Mouse (Mus musculus): ENCODE data around the gene Gpr155. TPM values are rescaled to one million over a fixed set of nuclear protein-coding genes. Genes with fewer than 3 reads are reported as not detected.

The Gpr155 gene
- 23.2 TPM for polyA plus RNA-seq (2014; fragmentation: Illumina TruSeq; extraction: RNeasy Lipid Tissue Mini Kit (QIAGEN cat#74804); ENCODE audit: low read depth, low replicate concordance)

DNA sequence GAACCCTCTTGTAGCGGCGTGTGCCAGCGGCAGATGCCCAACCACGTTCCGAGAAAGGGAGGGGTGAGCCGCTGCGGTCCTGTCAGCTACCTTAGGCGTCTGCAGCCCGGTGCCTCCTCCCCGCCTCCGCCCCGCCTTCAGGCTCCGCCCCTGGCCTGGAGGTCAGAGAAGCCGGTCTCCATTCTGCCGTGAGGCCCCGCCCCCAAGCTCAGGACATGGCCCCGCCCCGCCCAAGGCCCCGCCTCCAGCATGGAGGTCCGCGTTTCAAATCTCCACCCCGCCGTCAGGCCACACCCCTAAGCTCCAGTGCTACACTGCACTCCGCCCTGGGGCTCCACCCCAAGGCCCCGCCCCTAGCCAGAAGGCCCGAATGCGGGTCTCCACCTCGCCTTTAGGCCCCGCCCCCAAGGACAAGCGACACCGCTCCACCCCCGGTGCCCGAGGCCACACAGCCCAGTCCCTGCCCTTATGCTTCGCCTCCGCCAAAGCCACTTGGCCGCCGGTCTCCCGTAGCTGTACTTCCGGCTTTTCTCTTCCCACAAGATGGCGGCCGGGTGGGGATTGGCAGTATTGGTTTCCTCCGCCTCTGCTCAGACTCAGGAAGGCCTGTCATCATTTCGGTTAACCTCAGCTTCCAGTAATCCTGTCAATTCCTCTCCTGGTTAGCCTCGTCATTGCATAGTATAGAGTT lies at the start of gene Gpr155:
Gpr155 (minus strand) TSS at position 217 of the 691 bp plus-strand sequence.

DNA sequence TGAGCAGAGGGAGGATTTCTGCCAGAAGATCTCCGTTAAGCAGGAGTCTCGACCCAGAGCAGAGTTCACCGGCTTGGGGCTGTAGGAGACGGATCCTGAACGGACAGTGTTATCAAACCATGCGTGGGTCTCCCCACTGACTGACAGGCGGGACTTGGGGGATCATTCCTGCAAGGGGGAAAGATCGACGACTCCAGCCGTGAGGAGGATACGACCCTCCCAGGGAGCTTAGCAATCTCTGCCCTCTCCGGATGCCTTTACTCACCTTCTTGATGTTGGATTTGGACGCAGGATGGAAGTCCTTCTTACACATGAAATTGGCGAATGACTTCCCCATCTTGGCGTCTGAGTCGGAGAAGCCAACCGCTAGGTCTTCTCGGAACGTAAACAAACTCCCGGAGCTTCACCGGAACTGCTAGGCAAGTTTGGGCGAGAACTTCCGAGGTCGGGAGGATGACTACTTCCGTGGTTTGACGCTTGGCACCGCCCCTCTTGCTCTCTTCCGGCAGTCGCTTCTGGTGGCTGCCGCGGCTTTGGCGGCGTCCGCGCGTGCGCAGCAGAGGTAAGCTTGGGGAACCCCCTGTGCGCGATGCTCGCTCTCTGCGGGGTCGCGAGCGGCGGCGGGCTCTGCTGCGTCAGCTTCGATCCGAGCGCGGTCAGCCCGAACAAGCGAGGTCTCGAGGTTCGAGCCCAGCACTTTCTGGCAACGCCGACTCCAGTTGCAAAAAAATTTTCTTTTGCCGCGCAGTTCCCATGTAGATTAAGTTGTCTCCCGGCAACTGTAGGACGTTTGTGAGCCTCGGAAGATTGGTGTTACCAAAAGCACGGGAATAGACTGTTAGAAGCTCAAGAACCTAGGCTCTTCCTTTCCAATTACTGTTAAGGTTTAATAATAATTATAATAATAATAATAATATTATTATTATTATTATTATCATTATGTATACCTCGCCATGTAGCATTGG lies 73.9 kb downstream of the Gpr155 start, which contains the start of the genes Scrn3 and Cir1:
Scrn3 (plus strand) TSS at position 450 of the 965 bp plus-strand sequence.
Cir1 (minus strand) TSS at position 550 of the 965 bp plus-strand sequence.

Other genes with a start within 250 kb of the Gpr155 start
- 85.8 TPM for gene Ola1, start 167.6 kb downstream of the Gpr155 start, polyA plus RNA-seq (2014; fragmentation: Illumina TruSeq; extraction: RNeasy Lipid Tissue Mini Kit (QIAGEN cat#74804); ENCODE audit: low read depth, low replicate concordance)
- not detected for gene Sp9, start 114.6 kb downstream of the Gpr155 start, polyA plus RNA-seq (2014; fragmentation: Illumina TruSeq; extraction: RNeasy Lipid Tissue Mini Kit (QIAGEN cat#74804); ENCODE audit: low read depth, low replicate concordance)
- 90.9 TPM for gene Scrn3, start 74.0 kb downstream of the Gpr155 start, polyA plus RNA-seq (2014; fragmentation: Illumina TruSeq; extraction: RNeasy Lipid Tissue Mini Kit (QIAGEN cat#74804); ENCODE audit: low read depth, low replicate concordance)
- gene Cir1, start 73.9 kb downstream of the Gpr155 start, polyA plus RNA-seq (2014; fragmentation: Illumina TruSeq; extraction: RNeasy Lipid Tissue Mini Kit (QIAGEN cat#74804); ENCODE audit: low read depth, low replicate concordance), result 31.9 TPM
- gene Wipf1, start 143.2 kb upstream of the Gpr155 start, polyA plus RNA-seq (2014; fragmentation: Illumina TruSeq; extraction: RNeasy Lipid Tissue Mini Kit (QIAGEN cat#74804); ENCODE audit: low read depth, low replicate concordance), result 4.2 TPM
- gene Chrna1, start 193.8 kb upstream of the Gpr155 start, polyA plus RNA-seq (2014; fragmentation: Illumina TruSeq; extraction: RNeasy Lipid Tissue Mini Kit (QIAGEN cat#74804); ENCODE audit: low read depth, low replicate concordance), result not detected